Mouse (Mus musculus) lung, adult 2 months (tissue): ENCODE results near the gene Nav2. TPM values are rescaled to one million over a fixed set of nuclear protein-coding genes. Genes with fewer than 3 reads are reported as not detected.

Experiments used
- DNase-seq: peaks from one replicate; pipeline ENCODE4 v3.0.0; 2022
- H3K4me1 ChIP-seq: fragments of 200-500 bp; 2 replicates; pipeline ENCODE4 v1.6.1; 2011; ENCODE audit warnings: low read length; ENCODE audit not compliant: control insufficient read depth, insufficient read depth
- H3K4me3 ChIP-seq: fragments of 200-500 bp; replicated peaks from 2 replicates; pipeline ENCODE3; 2011; ENCODE audit warnings: low read depth, mild to moderate bottlenecking, control low read depth, low read length; ENCODE audit errors: extremely low read depth
- CTCF ChIP-seq: fragments of 200-500 bp; IDR thresholded peaks from 2 replicates; pipeline ENCODE4 v1.5.1; 2011; ENCODE audit warnings: mild to moderate bottlenecking, low read length, control low read depth; ENCODE audit not compliant: insufficient read depth
- POLR2A ChIP-seq: fragments of 200-500 bp; IDR thresholded peaks from 2 replicates; pipeline ENCODE4 v1.6.1; 2011; ENCODE audit warnings: low read depth, mild to moderate bottlenecking, control low read depth, low read length, borderline replicate concordance; ENCODE audit errors: extremely low read depth
- WGBS: fragments of 180-500 bp; shearing (Covaris S2); methylation state at CpG from one replicate; pipeline ENCODE4 v1.1.7; 2018; 5-methylcytosine and 5-hydroxymethylcytosine counted together
- polyA plus RNA-seq: library from polyadenylated mRNA; depleted of rRNA; stranded (reverse); fragments of >200 nt; gene quantifications from 2 replicates; pipeline ENCODE4 v1.2.3, GENCODE M21; 2012; rRNA removed

The Nav2 gene
- 23.9 and 33.9 TPM in 2 replicates for polyA plus RNA-seq

- 38% methylated on average over 8 of the region's 8 CpGs for WGBS
- DNase-seq: no peak
- H3K4me1 ChIP-seq: no peaks in the 10 kb centered on the region; the same call in 1 of the 2 replicates
These were observed at the start of gene Nav2 for GRCm38 (mm10) chr7:48908521-48909341. Gene Nav2 (plus strand): TSS chr7:48908716.

GRCm38 (mm10) chr7:48859362-48859761 is 49.2 kb upstream of the Nav2 start:
- TF ChIP-seq CTCF (no peak), POLR2A (no peak)
- WGBS: 58% methylated on average over 4 of the region's 4 CpGs
- no peak for DNase-seq
- Histone ChIP-seq H3K4me1 (no peaks in the 10 kb centered on the region), H3K4me3 (no peak overlapping the region)

More at GRCm38 (mm10) chr7:48908521-48909341, at the start of gene Nav2:
- TF ChIP-seq POLR2A: no peak
- no peak for TF ChIP-seq CTCF
- no peak within 1 kb of the TSS for H3K4me3 ChIP-seq

GRCm38 (mm10) chr7:48860948-48861347 is 47.6 kb upstream of the Nav2 start:
- H3K4me3 ChIP-seq: no peak overlapping the region
- no peaks in the 10 kb centered on the region for H3K4me1 ChIP-seq
- no peak for DNase-seq
- 42% methylated on average over 1 of the region's 1 CpGs for WGBS
- TF ChIP-seq POLR2A (no peak), CTCF (no peak)

- H3K4me1 ChIP-seq: no peaks in the 10 kb centered on the region
- TF ChIP-seq CTCF (no peak), POLR2A (no peak)
- no peak overlapping the region for H3K4me3 ChIP-seq
- 87% methylated on average over 4 of the region's 4 CpGs for WGBS
- no peak for DNase-seq
These were observed 46.7 kb upstream of the Nav2 start for GRCm38 (mm10) chr7:48861796-48862195.

GRCm38 (mm10) chr7:48864199-48864598 is 44.3 kb upstream of the Nav2 start:
- Histone ChIP-seq H3K4me3 (no peak overlapping the region), H3K4me1 (no peaks in the 10 kb centered on the region)
- TF ChIP-seq POLR2A: no peak
- no peak for TF ChIP-seq CTCF
- DNase-seq: no peak

- DNase-seq: no peak
- WGBS: 83% methylated on average over 9 of the region's 9 CpGs
- no peak for TF ChIP-seq CTCF
- TF ChIP-seq POLR2A: no peak
- Histone ChIP-seq H3K4me3 (no peak overlapping the region), H3K4me1 (no peaks in the 10 kb centered on the region)
These were observed 43.7 kb upstream of the Nav2 start for GRCm38 (mm10) chr7:48864671-48865458.

GRCm38 (mm10) chr7:48867576-48867975 is 40.9 kb upstream of the Nav2 start:
- H3K4me3 ChIP-seq: no peak overlapping the region
- TF ChIP-seq CTCF (no peak), POLR2A (no peak)
- WGBS: 94% methylated on average over 18 of the region's 18 CpGs
- no peaks in the 10 kb centered on the region for H3K4me1 ChIP-seq
- DNase-seq: no peak

- 90% methylated on average over 6 of the region's 6 CpGs for WGBS
- Histone ChIP-seq H3K4me1 (no peaks in the 10 kb centered on the region), H3K4me3 (no peak overlapping the region)
- no peak for DNase-seq
- TF ChIP-seq POLR2A (no peak), CTCF (no peak)
These were observed 38.4 kb upstream of the Nav2 start for GRCm38 (mm10) chr7:48870144-48870543.

- DNase-seq: no peak
- 93% methylated on average over 21 of the region's 21 CpGs for WGBS
- Histone ChIP-seq H3K4me1 (no peaks in the 10 kb centered on the region), H3K4me3 (no peak overlapping the region)
- TF ChIP-seq POLR2A: no peak
- TF ChIP-seq CTCF: no peak
These were observed 37.8 kb upstream of the Nav2 start for GRCm38 (mm10) chr7:48870579-48871180.
